Mouse (Mus musculus): Measurements from ENCODE around the gene Olfr1022. TPM values are rescaled to one million over a fixed set of nuclear protein-coding genes. Genes with fewer than 3 reads are reported as not detected.

Olfr1022 gene
- polyA plus RNA-seq (2021) = not detected

DNA sequence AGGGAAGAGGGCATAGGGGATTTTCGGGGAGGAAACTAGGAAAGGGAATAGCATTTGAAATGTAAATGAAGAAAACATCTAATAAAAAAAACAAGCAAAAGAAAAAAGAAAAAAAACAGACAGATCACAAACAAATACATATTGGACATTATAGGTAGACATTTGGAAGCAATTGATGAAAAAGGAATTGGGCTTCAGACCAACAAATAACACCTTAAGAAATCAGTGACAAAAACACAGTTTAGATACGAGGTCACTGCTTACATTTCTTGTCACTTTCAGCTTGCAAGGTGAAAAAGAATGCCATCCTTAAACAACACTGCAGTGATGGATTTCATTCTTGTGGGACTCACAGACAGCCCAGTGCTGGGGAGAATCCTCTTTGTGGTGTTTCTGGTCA, at the start of gene Olfr1022:
Gene Olfr1022, plus strand, starts transcription at position 301 of the 400 bp plus-strand sequence.
- ChIA-PET CTCF (no interaction called here), POLR2A (no interaction called here)
- ATAC-seq = no peak
- H3K27me3 ChIP-seq = no peaks in the 10 kb centered on the region
- in situ Hi-C loops (cut with MboI; ENCODE audit: low pct_unique_long_range_greater_than_20kb) = no loop called here
- DNase-seq (ENCODE audit: low read depth, low spot score) = no peak
- TF ChIP-seq CTCF (IDR thresholded peaks at IDR 0.05) = no peak

DNA sequence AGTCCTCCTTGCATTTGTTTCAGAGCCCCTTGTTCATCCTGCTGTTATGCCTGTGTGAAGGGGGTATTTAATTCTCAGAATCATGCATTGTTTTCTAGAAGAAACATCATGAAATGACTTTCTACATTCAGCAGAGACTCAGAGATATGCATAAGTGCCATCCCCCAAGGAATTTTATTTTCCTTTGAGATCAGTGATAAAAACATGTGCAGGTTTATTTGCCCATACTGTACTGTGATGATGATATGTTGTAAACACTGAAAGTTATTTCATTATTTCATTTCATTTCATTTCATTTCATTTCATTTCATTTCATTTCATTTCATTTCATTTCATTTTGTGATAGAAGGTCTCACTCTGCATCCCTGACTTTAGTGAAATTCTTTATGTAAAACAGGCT, 23.0 kb upstream of the Olfr1022 start, which contains the start of gene Olfr1019:
Gene Olfr1019, minus strand, starts transcription at position 101 of the 400 bp plus-strand sequence.
- POLR2A ChIA-PET = no interaction called here
- CTCF ChIA-PET = no interaction called here
- no peak for ATAC-seq
- H3K27me3 ChIP-seq = no peaks in the 10 kb centered on the region
- in situ Hi-C loops (cut with MboI; ENCODE audit: low pct_unique_long_range_greater_than_20kb) = no loop called here
- no peak for TF ChIP-seq CTCF (IDR thresholded peaks at IDR 0.05)
- no peak for DNase-seq (ENCODE audit: low read depth, low spot score)

DNA sequence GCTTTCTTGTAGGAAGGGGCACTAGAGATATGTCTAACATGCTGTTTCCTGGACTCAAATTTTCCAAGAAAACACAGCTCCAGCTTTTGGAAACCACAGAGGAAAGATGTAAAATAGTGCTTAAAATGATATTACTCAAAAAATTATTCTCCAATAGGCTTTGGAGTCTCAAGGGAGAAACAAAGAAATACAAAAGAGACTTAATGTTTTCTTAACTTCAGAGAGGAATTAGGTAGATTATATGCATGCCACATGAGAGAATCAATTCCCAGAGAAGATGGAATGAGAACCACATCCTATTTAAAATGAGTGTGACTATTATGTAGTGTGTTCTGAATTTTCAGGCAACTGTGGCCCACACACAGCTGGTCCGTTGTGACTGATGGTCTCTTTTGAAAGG, 21.7 kb upstream of the Olfr1022 start, which contains the start of gene Olfr1020:
Gene Olfr1020, plus strand, starts transcription at position 301 of the 400 bp plus-strand sequence.
- in situ Hi-C loops (cut with MboI; ENCODE audit: low pct_unique_long_range_greater_than_20kb) = no loop called here
- CTCF ChIA-PET = no interaction called here
- ATAC-seq (no peak), DNase-seq (ENCODE audit: low read depth, low spot score) (no peak)
- TF ChIP-seq CTCF (IDR thresholded peaks at IDR 0.05) = no peak
- H3K27me3 ChIP-seq = no peaks in the 10 kb centered on the region
- POLR2A ChIA-PET = no interaction called here

DNA sequence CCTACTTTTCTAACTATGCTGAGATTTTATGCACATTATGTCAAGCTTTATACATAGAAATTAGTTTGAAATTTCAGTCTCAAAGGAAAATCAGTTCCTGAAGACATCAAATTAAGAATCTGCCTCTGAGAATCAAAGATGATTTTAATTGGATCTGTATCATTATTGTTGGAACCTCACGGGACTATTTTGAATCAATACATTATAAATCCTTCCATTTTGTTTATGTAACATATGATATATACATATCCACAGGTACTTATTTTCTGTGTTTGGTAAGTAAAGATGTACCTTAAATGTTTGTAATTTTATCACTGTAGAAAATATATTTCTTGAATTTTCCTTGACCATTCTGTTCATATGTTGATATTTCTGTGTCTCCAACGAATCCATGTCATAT, 16.9 kb downstream of the Olfr1022 start, which contains the start of gene Olfr1023:
Gene Olfr1023, plus strand, starts transcription at position 301 of the 400 bp plus-strand sequence.
- no peaks in the 10 kb centered on the region for H3K27me3 ChIP-seq
- ChIA-PET POLR2A (no interaction called here), CTCF (no interaction called here)
- TF ChIP-seq CTCF (IDR thresholded peaks at IDR 0.05) = no peak
- DNase-seq (ENCODE audit: low read depth, low spot score) (no peak), ATAC-seq (no peak)
- in situ Hi-C loops (cut with MboI; ENCODE audit: low pct_unique_long_range_greater_than_20kb) = no loop called here

DNA sequence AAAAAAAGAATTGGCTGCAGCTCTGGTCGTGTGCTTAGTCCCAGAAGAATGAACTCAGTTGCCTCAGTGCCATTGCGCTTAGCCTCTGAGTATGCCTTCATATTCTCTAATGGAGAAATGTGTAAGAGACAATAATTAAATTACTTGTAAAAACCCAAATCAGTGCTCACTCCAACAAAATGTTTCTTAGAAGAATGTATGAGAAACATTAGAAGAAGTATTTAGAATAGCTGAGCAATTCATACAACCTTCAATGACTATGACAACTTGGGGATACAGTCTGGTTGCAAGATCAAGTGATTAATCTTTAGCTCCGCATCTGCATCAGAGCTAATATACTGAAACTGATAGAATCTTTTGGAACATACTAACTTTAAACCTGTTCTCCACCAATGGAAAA, 36.6 kb downstream of the Olfr1022 start, which contains the start of gene Olfr1024:
Gene Olfr1024, minus strand, starts transcription at position 101 of the 400 bp plus-strand sequence.
- DNase-seq (ENCODE audit: low read depth, low spot score) (no peak), ATAC-seq (no peak)
- ChIA-PET POLR2A (no interaction called here), CTCF (no interaction called here)
- no peak for TF ChIP-seq CTCF (IDR thresholded peaks at IDR 0.05)
- in situ Hi-C loops (cut with MboI; ENCODE audit: low pct_unique_long_range_greater_than_20kb) = no loop called here
- no peaks in the 10 kb centered on the region for H3K27me3 ChIP-seq

DNA sequence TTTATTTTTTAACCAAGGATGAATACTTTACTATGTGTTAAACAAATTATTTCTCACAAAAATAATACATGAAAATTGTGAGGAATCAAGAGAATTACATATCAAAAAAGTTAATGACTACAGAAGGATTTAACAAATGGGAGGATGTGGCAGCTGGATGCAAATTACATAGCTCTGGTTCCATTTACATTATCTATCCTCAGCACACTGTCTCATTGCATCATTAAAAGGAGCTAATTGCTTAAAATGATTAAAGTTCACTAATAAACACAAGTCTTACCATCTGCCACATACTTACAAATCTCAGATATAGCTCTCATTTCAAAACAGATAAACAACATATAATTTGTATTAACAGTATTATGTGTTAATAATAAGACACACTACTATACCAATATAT, 44.8 kb downstream of the Olfr1022 start:
- no peak for TF ChIP-seq CTCF (IDR thresholded peaks at IDR 0.05)
- ATAC-seq (no peak), DNase-seq (ENCODE audit: low read depth, low spot score) (no peak)
- ChIA-PET CTCF (no interaction called here), POLR2A (no interaction called here)
- in situ Hi-C loops (cut with MboI; ENCODE audit: low pct_unique_long_range_greater_than_20kb) = no loop called here
- no peaks in the 10 kb centered on the region for H3K27me3 ChIP-seq

DNA sequence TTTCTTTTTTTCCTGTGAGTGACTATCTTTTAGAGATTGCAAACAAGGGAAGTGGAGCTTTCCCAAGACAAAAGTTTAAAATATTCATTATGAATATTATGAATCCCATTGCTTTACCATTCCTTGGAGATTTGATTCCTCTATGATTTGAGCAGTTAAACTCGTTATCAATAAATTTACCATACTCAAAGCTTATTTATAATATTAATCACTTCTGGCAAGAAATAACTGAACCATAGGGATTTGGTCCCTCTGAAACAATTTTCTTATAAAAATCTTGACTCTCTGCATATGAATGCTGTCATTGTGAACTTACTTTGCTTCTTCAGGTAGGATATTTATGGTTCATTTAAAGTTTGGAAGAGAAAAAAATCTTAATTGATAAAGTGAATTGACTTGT, 46.5 kb downstream of the Olfr1022 start, which contains the start of gene Olfr1025-ps1:
Gene Olfr1025-ps1, plus strand, starts transcription at position 301 of the 400 bp plus-strand sequence.
- DNase-seq (ENCODE audit: low read depth, low spot score) (no peak), ATAC-seq (no peak)
- POLR2A ChIA-PET = no interaction called here
- CTCF ChIA-PET = no interaction called here
- in situ Hi-C loops (cut with MboI; ENCODE audit: low pct_unique_long_range_greater_than_20kb) = no loop called here
- no peaks in the 10 kb centered on the region for H3K27me3 ChIP-seq
- TF ChIP-seq CTCF (IDR thresholded peaks at IDR 0.05) = no peak

Other genes starting within 250 kb of the Olfr1022 start
- not detected for gene Olfr1002, start 217.9 kb upstream of the Olfr1022 start, polyA plus RNA-seq (2021)
- gene Olfr154, start 204.1 kb upstream of the Olfr1022 start, polyA plus RNA-seq (2021) = not detected
- not detected for gene Olfr1006, start 189.8 kb upstream of the Olfr1022 start, polyA plus RNA-seq (2021)
- not detected for gene Olfr1008, start 179.2 kb upstream of the Olfr1022 start, polyA plus RNA-seq (2021)
- gene Olfr1009, start 153.2 kb upstream of the Olfr1022 start, polyA plus RNA-seq (2021) = not detected
- gene Olfr1012, start 105.8 kb upstream of the Olfr1022 start, polyA plus RNA-seq (2021) = not detected
- gene Olfr1013, start 101.5 kb upstream of the Olfr1022 start, polyA plus RNA-seq (2021) = not detected
- gene Olfr1014, start 95.9 kb upstream of the Olfr1022 start, polyA plus RNA-seq (2021) = not detected
- not detected for gene Olfr1015, start 86.6 kb upstream of the Olfr1022 start, polyA plus RNA-seq (2021)
- not detected for gene Olfr1016, start 66.0 kb upstream of the Olfr1022 start, polyA plus RNA-seq (2021)
- not detected for gene Olfr1018, start 50.1 kb upstream of the Olfr1022 start, polyA plus RNA-seq (2021)
- not detected for gene Olfr1019, start 23.1 kb upstream of the Olfr1022 start, polyA plus RNA-seq (2021)
- not detected for gene Olfr1020, start 21.6 kb upstream of the Olfr1022 start, polyA plus RNA-seq (2021)
- not detected for gene Olfr1023, start 17.0 kb downstream of the Olfr1022 start, polyA plus RNA-seq (2021)
- gene Olfr1024, start 36.5 kb downstream of the Olfr1022 start, polyA plus RNA-seq (2021) = not detected
- not detected for gene Olfr1025-ps1, start 46.6 kb downstream of the Olfr1022 start, polyA plus RNA-seq (2021)
- gene Olfr1026, start 53.0 kb downstream of the Olfr1022 start, polyA plus RNA-seq (2021) = not detected
- gene Olfr1028, start 81.8 kb downstream of the Olfr1022 start, polyA plus RNA-seq (2021) = not detected
- not detected for gene Olfr1029, start 105.3 kb downstream of the Olfr1022 start, polyA plus RNA-seq (2021)
- gene Olfr1030, start 110.7 kb downstream of the Olfr1022 start, polyA plus RNA-seq (2021) = not detected
- not detected for gene Olfr1031, start 121.7 kb downstream of the Olfr1022 start, polyA plus RNA-seq (2021)
- not detected for gene Olfr1032, start 136.9 kb downstream of the Olfr1022 start, polyA plus RNA-seq (2021)
- not detected for gene Olfr1033, start 152.0 kb downstream of the Olfr1022 start, polyA plus RNA-seq (2021)
- not detected for gene Olfr1034, start 177.3 kb downstream of the Olfr1022 start, polyA plus RNA-seq (2021)
- gene Olfr1036, start 205.4 kb downstream of the Olfr1022 start, polyA plus RNA-seq (2021) = not detected
- not detected for gene Olfr1037, start 218.8 kb downstream of the Olfr1022 start, polyA plus RNA-seq (2021)

Data from Patski (cell line).